Mouse (Mus musculus) forebrain, postnatal 0 days (tissue): ENCODE results near the gene Prdx1. TPM values are rescaled to one million over a fixed set of nuclear protein-coding genes. Genes with fewer than 3 reads are reported as not detected.
A peak's percentile ranks its signal among the peaks of the same experiment; 100 is the strongest.
"Not testable (repeated sequence)": the region's sequence is repeated elsewhere in the genome, so short reads cannot be mapped to it uniquely, and the experiment has no call there.

ENCODE experiments used
- ATAC-seq: fragments of 200-750 bp; cut with Nextera tagmentation; 2 replicates; pipeline ENCODE4 v1.8.0; 2017; ENCODE audit warnings: mild to moderate bottlenecking, moderate library complexity
- DNase-seq: peaks from one replicate; pipeline ENCODE4 v3.0.0-alpha.2; 2015
- H3K27ac ChIP-seq: fragments of 300-500 bp; sonication (generic); 2 replicates; pipeline ENCODE4 v1.5.1; 2014; ENCODE audit warnings: low read depth, mild to moderate bottlenecking, antibody characterized with exemption, low read length, moderate library complexity, mixed read lengths
- H3K27me3 ChIP-seq: fragments of 300-500 bp; sonication (generic); 2 replicates; pipeline ENCODE4 v1.6.1; 2014; ENCODE audit warnings: mild to moderate bottlenecking, low read length, mixed read lengths; ENCODE audit not compliant: insufficient read depth
- H3K36me3 ChIP-seq: fragments of 300-500 bp; sonication (generic); 2 replicates; pipeline ENCODE4 v1.6.1; 2014; ENCODE audit warnings: mild to moderate bottlenecking, moderate library complexity; ENCODE audit not compliant: insufficient read depth
- H3K4me1 ChIP-seq: fragments of 300-500 bp; sonication (generic); 2 replicates; pipeline ENCODE4 v1.6.1; 2014; ENCODE audit warnings: antibody characterized with exemption; ENCODE audit not compliant: insufficient read depth
- H3K4me2 ChIP-seq: fragments of 300-500 bp; sonication (generic); 2 replicates; pipeline ENCODE4 v1.6.1; 2014; ENCODE audit warnings: low read depth, mild to moderate bottlenecking, moderate library complexity
- H3K4me3 ChIP-seq: fragments of 300-500 bp; sonication (generic); 2 replicates; pipeline ENCODE4 v1.5.1; 2014; ENCODE audit warnings: low read depth, low read length, mixed read lengths
- H3K9ac ChIP-seq: fragments of 300-500 bp; sonication (generic); 2 replicates; pipeline ENCODE4 v1.6.1; 2014; ENCODE audit warnings: mild to moderate bottlenecking
- H3K9me3 ChIP-seq: fragments of 300-500 bp; sonication (generic); 2 replicates; pipeline ENCODE4 v1.6.1; 2016; ENCODE audit warnings: low read length
- CTCF ChIP-seq: sonication (generic); IDR thresholded peaks from 2 replicates; pipeline ENCODE4 v1.5.1; 2016; ENCODE audit warnings: antibody characterized with exemption, control low read depth, low read depth
- WGBS: fragments of 180-500 bp; shearing (Covaris S2); extraction: QIAGEN DNeasy Blood & Tissue Kit; methylation state at CpG from one replicate; pipeline ENCODE4 v1.1.7; 2014; 5-methylcytosine and 5-hydroxymethylcytosine counted together
- polyA plus RNA-seq: library from polyadenylated mRNA; unstranded; fragments of >200 nt; fragmentation: Nextera tagmentation; extraction: Ambion mirVana; gene quantifications from 2 replicates; pipeline ENCODE4 v1.2.1, GENCODE M21; 2015
- total RNA-seq: library from RNA; depleted of rRNA; stranded (reverse); fragments of >200 nt; gene quantifications from 2 replicates; pipeline ENCODE4 v1.2.3, GENCODE M21; 2014

Prdx1 gene
- total and polyA plus RNA-seq, 2 experiments from 2014 or later: 204 to 593 TPM

DNA sequence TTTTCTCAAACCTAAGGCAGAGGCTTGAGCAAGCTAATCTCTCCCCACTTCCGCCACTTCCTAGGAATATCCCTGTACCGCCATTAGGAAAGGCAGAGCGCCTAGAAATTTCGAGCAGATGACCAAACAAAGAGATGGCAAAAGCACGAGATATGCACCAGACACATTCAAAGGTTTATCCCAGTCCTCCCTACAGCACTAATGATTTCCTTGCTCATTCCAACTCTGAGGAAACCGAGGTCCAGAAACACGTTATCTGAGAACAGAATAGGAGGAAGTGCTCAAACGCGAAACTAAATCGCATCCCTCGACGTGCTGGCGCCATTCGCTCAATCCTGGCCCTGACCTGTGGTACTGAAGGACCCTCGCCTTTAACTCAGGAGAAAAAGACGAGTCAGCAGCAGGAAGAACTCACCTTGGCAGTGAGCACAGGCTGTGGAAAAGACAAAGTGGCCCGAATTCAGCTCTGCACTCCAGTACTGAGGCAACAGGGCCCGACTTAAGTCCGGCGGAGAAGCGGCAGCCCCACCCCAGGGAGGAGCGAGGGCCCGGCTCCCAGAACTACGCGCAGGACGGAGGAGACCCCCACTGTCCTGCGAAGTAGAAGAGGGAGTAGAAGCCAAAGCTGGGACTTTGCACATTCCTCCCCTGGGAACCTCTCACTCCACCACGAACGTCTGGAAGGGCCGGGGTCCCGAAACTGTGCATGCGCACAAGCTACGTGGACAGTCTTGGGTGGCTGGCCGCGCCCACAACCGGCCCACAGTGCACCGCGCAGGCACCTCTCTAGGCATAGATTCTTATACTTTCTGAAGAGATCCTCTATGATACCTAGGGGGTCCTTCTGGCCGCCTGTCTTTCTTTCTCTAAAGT lies 34.2 kb upstream of the Prdx1 start, which contains the start of gene Akr1a1:
TSS of gene Akr1a1 (minus strand) at position 757 of the 873 bp plus-strand sequence.
- Histone ChIP-seq H3K4me1 (peaks cover 19% of the 10 kb centered on the region), H3K9ac (peak within 1 kb of the TSS; percentile 88), H3K27ac (peak within 1 kb of the TSS; percentile 90), H3K36me3 (no peaks in the 10 kb centered on the region; the same call in 1 of the 2 replicates), H3K9me3 (no peaks in the 10 kb centered on the region), H3K27me3 (no peaks in the 10 kb centered on the region), H3K4me2 (peak within 1 kb of the TSS; percentile 60), H3K4me3 (peak within 1 kb of the TSS; percentile 66)
- under 1% methylated on average over 39 of the region's 39 CpGs for WGBS
- TF ChIP-seq CTCF: 0 out of 2 replicates have a peak, but pooled peaks have one; percentile 6
- DNase-seq: peak; percentile 95
- ATAC-seq: peak; percentile 100

DNA sequence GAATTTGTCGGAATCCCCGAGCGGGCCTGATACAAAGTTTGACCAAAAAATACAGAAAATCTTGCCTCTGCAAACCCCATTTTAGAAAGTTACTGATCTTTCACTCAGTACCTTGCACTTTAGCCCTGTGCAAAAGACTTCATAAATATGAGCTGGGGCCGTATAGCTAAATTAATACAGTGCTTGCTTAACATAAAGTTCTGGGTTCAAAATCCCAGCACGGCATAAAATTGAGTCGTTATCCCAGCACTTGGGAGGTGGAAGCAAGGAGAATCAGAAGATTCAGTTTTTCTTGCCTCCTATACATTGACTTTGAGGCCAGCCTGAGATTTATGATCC lies 33.6 kb upstream of the Prdx1 start:
- Histone ChIP-seq H3K27me3 (no peaks in the 10 kb centered on the region), H3K27ac (no peak overlapping the region), H3K4me3 (peak overlapping the region; percentile 66), H3K36me3 (no peaks in the 10 kb centered on the region), H3K4me1 (peaks cover 19% of the 10 kb centered on the region), H3K9ac (peak overlapping the region; percentile 88; the same call in 1 of the 2 replicates), H3K4me2 (peak overlapping the region; percentile 60), H3K9me3 (no peaks in the 10 kb centered on the region)
- WGBS: 12% methylated on average over 6 of the region's 6 CpGs
- DNase-seq (no peak), ATAC-seq (no peak)
- no peak for TF ChIP-seq CTCF

DNA sequence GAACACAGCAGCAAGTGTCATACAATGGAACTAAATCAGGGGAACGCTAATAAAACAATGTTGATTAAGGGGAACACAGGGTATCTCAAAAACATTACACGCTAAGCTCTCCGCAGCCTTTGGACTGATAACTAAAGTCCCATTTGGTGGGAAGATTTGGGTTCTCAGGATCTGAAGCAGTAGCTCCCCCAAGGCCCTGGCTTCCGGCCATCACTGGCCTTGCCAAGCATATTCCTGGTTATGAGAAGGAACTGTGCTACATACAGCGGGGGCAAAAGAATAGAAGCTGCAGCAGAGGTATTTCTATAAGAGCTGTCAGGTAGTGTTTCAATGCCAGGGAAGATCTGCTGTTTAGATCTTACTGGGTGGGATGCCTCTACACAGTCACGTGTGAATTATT lies 32.1 kb upstream of the Prdx1 start:
- ATAC-seq: no peak
- WGBS: 90% methylated on average over 6 of the region's 6 CpGs

DNA sequence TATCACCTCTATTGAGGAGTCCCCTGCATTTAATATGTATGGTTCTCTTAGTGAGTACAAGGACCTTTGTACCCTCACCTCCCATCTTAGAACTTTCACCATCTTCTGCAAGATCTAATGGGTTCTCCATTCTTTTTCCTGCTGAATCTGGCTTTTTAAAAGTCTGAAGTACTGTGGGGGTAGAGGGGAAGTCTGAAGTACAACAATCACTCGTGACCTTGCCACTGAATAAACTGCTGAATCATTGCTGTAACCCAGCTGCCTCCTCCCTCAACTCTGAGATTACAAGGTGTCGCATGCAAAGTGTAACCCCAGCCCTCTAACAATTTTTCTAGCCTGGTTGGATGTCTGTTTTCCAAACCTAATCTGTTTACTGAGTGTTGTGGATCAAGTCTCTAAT lies 30.2 kb upstream of the Prdx1 start:
- Histone ChIP-seq H3K9me3 (no peaks in the 10 kb centered on the region), H3K4me2 (no peak overlapping the region), H3K4me1 (peaks cover 3% of the 10 kb centered on the region; the same call in 1 of the 2 replicates), H3K9ac (no peak overlapping the region), H3K27ac (no peak overlapping the region), H3K36me3 (no peaks in the 10 kb centered on the region), H3K4me3 (no peak overlapping the region), H3K27me3 (no peaks in the 10 kb centered on the region)
- DNase-seq: no peak
- ATAC-seq: no peak
- no peak for TF ChIP-seq CTCF
- 59% methylated on average over 2 of the region's 2 CpGs for WGBS

More for the DNA sequence above, 32.1 kb upstream of the Prdx1 start:
- Histone ChIP-seq H3K9ac (no peak overlapping the region), H3K4me1 (peaks cover 12% of the 10 kb centered on the region), H3K4me2 (no peak overlapping the region), H3K27ac (no peak overlapping the region), H3K4me3 (no peak overlapping the region), H3K36me3 (no peaks in the 10 kb centered on the region), H3K9me3 (no peaks in the 10 kb centered on the region), H3K27me3 (no peaks in the 10 kb centered on the region)
- no peak for DNase-seq
- no peak for TF ChIP-seq CTCF

- WGBS: 75% methylated on average over 3 of the region's 3 CpGs
- no peaks in the 10 kb centered on the region for H3K4me1 ChIP-seq
These were observed 29.7 kb upstream of the Prdx1 start for GRCm38 (mm10) chr4:116655658-116656057.

DNA sequence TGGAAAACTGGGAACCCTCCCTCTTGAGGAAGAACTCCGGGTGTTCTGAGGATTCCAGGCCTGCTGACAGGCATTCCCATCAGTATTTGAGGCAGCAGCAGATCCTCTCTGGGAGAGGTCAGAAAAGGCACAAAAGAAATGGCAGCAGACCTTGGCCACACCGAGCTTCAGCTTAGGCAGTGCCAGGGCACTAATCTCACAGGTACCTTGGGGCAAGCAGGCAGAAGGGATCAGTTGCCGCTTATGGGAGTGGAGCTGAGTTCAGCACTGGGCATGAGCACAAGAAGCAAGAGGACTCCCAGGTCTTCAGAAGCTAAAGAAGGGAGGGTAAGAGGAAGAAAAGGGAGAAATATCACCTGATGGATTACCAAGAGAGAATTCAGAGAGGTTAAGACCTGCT lies 27.4 kb upstream of the Prdx1 start:
- Histone ChIP-seq H3K4me2 (no peak overlapping the region), H3K9ac (no peak overlapping the region), H3K27ac (no peak overlapping the region), H3K4me1 (no peaks in the 10 kb centered on the region), H3K4me3 (no peak overlapping the region), H3K27me3 (no peaks in the 10 kb centered on the region), H3K36me3 (no peaks in the 10 kb centered on the region), H3K9me3 (no peaks in the 10 kb centered on the region)
- no peak for DNase-seq
- 46% methylated on average over 3 of the region's 3 CpGs for WGBS
- TF ChIP-seq CTCF: no peak
- ATAC-seq: no peak

More at GRCm38 (mm10) chr4:116655658-116656057, 29.7 kb upstream of the Prdx1 start:
- no peaks in the 10 kb centered on the region for H3K9me3 ChIP-seq
- DNase-seq: no peak
- H3K36me3 ChIP-seq: no peaks in the 10 kb centered on the region
- H3K4me3 ChIP-seq: no peak overlapping the region
- H3K27ac ChIP-seq: no peak overlapping the region
- no peak overlapping the region for H3K9ac ChIP-seq
- no peaks in the 10 kb centered on the region for H3K27me3 ChIP-seq
- ATAC-seq: no peak
- TF ChIP-seq CTCF: no peak
- no peak overlapping the region for H3K4me2 ChIP-seq

GRCm38 (mm10) chr4:116659474-116659873 lies 25.9 kb upstream of the Prdx1 start:
- no peaks in the 10 kb centered on the region for H3K36me3 ChIP-seq
- DNase-seq (no peak), ATAC-seq (no peak)
- WGBS: 50% methylated on average over 2 of the region's 2 CpGs
- H3K27me3 ChIP-seq: no peaks in the 10 kb centered on the region
- no peaks in the 10 kb centered on the region for H3K9me3 ChIP-seq
- no peak overlapping the region for H3K27ac ChIP-seq
- H3K4me3 ChIP-seq: no peak overlapping the region
- no peaks in the 10 kb centered on the region for H3K4me1 ChIP-seq
- H3K9ac ChIP-seq: no peak overlapping the region
- TF ChIP-seq CTCF: no peak
- no peak overlapping the region for H3K4me2 ChIP-seq

GRCm38 (mm10) chr4:116659916-116660315 lies 25.4 kb upstream of the Prdx1 start:
- not testable (repeated sequence) for ATAC-seq, H3K9me3 ChIP-seq, H3K27me3 ChIP-seq, H3K36me3 ChIP-seq, H3K4me1 ChIP-seq, H3K27ac ChIP-seq, H3K4me2 ChIP-seq, H3K4me3 ChIP-seq, H3K9ac ChIP-seq, DNase-seq
- 82% methylated on average over 6 of the region's 6 CpGs for WGBS
